Mouse (Mus musculus) thymus, adult 2 months (tissue): ENCODE measurements around the gene Nptxr.

Experiments used
- CTCF ChIP-seq: fragments of 200-500 bp; IDR thresholded peaks from 2 replicates; pipeline ENCODE4 v1.5.1; 2012; ENCODE audit warnings: mild to moderate bottlenecking, control low read depth, low read length, moderate library complexity, borderline replicate concordance; ENCODE audit not compliant: control insufficient read depth, poor library complexity, insufficient read depth; ENCODE audit errors: extremely low read depth
- POLR2A ChIP-seq: fragments of 200-500 bp; IDR thresholded peaks from 2 replicates; pipeline ENCODE4 v1.6.1; 2012; ENCODE audit warnings: mild to moderate bottlenecking, low read length, control low read depth, moderate library complexity; ENCODE audit not compliant: control insufficient read depth, poor library complexity, insufficient read depth; ENCODE audit errors: extremely low read depth

- TF ChIP-seq CTCF (0 out of 2 replicates have a peak, but pooled peaks have one; percentile 30), POLR2A (peak; percentile 73)
These were observed 62.5 kb downstream of the Nptxr start, which contains the start of gene Sun2 for GRCm38 (mm10) chr15:79741921-79742705.
